Mouse (Mus musculus): ENCODE results near the gene Ighmbp2. TPM values are rescaled to one million over a fixed set of nuclear protein-coding genes. Genes with fewer than 3 reads are reported as not detected.

Ighmbp2 gene
- polyA plus RNA-seq, 1 experiment from 2014 or later = 11.9 TPM

DNA sequence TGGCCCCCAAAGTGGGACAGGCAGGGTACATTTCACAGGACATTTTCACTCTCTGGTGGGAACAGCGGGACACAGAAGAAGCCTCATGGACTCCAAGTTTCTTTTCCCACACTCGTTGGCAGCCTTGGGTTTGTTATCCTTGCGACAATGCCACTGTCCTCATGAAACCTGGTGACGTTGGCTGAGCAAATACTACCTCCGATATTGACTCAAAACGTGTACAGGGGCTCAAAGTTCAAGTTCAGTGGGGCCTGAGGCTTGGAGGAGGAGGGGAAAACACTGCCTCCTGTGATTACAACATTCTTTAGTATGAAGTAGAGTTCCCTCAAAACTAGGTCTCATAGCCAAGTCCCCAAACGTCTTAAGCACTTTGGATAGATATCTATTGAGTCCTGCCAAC is 37.3 kb upstream of the Ighmbp2 start:
- no peak for ATAC-seq
- H3K27me3 ChIP-seq = peaks cover 43% of the 10 kb centered on the region
- no peak overlapping the region for H3K27ac ChIP-seq
- no peak overlapping the region for H3K9ac ChIP-seq (replicated peaks)
- no peak overlapping the region for H3K4me2 ChIP-seq (replicated peaks)
- WGBS = 83% methylated on average over 7 of the region's 7 CpGs
- no peaks in the 10 kb centered on the region for H3K9me3 ChIP-seq
- H3K4me3 ChIP-seq (replicated peaks) = no peak overlapping the region
- H3K4me1 ChIP-seq (replicated peaks) = peaks cover 37% of the 10 kb centered on the region
- H3K36me3 ChIP-seq = no peaks in the 10 kb centered on the region

DNA sequence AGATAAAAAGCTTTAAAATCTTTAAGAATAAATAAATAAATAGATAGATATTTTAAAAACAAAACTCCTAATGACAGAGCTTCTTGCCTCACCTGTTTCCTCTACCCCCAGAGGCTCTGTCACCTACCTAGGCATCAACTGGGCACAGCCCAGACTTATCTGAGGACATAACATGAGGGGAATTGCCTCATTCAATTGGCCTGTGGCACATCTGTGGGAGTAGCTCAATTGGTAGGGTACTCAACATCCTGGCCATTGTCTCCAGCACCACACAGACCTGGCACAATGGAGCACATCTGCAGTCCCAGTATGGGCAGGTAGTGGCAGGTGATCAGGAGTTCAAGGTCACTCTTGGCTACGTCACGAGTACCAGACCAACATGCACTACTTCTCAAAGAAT is 36.5 kb upstream of the Ighmbp2 start:
- no peak overlapping the region for H3K27ac ChIP-seq

GRCm38 (mm10) chr19:3307175-3307949 is 24.5 kb upstream of the Ighmbp2 start:
- Histone ChIP-seq H3K27ac (no peak overlapping the region), H3K9me3 (no peaks in the 10 kb centered on the region), H3K4me2 (replicated peaks) (no peak overlapping the region), H3K27me3 (peaks cover 3% of the 10 kb centered on the region; the same call in 1 of the 2 replicates), H3K4me1 (replicated peaks) (no peaks in the 10 kb centered on the region), H3K36me3 (no peaks in the 10 kb centered on the region), H3K9ac (replicated peaks) (peak overlapping the region; percentile 4; the same call in 1 of the 2 replicates), H3K4me3 (replicated peaks) (no peak overlapping the region)
- WGBS = 53% methylated on average over 16 of the region's 16 CpGs
- ATAC-seq = peak; percentile 40; the same call in 1 of the 2 replicates

More for the DNA sequence above, 36.5 kb upstream of the Ighmbp2 start:
- Histone ChIP-seq H3K4me3 (replicated peaks) (no peak overlapping the region), H3K9ac (replicated peaks) (no peak overlapping the region), H3K36me3 (no peaks in the 10 kb centered on the region), H3K4me1 (replicated peaks) (peaks cover 29% of the 10 kb centered on the region), H3K9me3 (no peaks in the 10 kb centered on the region), H3K4me2 (replicated peaks) (no peak overlapping the region), H3K27me3 (peaks cover 43% of the 10 kb centered on the region)
- 89% methylated on average over 2 of the region's 2 CpGs for WGBS
- ATAC-seq = no peak

GRCm38 (mm10) chr19:3304017-3304416 is 21.2 kb upstream of the Ighmbp2 start:
- H3K27me3 ChIP-seq = peaks cover 3% of the 10 kb centered on the region; the same call in 1 of the 2 replicates
- no peak overlapping the region for H3K27ac ChIP-seq
- H3K4me2 ChIP-seq (replicated peaks) = no peak overlapping the region
- 66% methylated on average over 4 of the region's 4 CpGs for WGBS
- H3K4me1 ChIP-seq (replicated peaks) = no peaks in the 10 kb centered on the region
- H3K36me3 ChIP-seq = no peaks in the 10 kb centered on the region
- no peak for ATAC-seq
- H3K4me3 ChIP-seq (replicated peaks) = no peak overlapping the region
- no peaks in the 10 kb centered on the region for H3K9me3 ChIP-seq
- no peak overlapping the region for H3K9ac ChIP-seq (replicated peaks)

- no peak overlapping the region for H3K4me2 ChIP-seq (replicated peaks)
- 0 out of 2 replicates have a peak, but pooled peaks cover 5% of the 10 kb centered on the region for H3K36me3 ChIP-seq
- no peaks in the 10 kb centered on the region for H3K9me3 ChIP-seq
- WGBS = 89% methylated on average over 7 of the region's 7 CpGs
- no peak for ATAC-seq
- H3K27ac ChIP-seq = no peak overlapping the region
- H3K4me3 ChIP-seq (replicated peaks) = no peak overlapping the region
- no peak overlapping the region for H3K9ac ChIP-seq (replicated peaks)
- H3K27me3 ChIP-seq = no peaks in the 10 kb centered on the region
- H3K4me1 ChIP-seq (replicated peaks) = no peaks in the 10 kb centered on the region
These were observed 15.0 kb upstream of the Ighmbp2 start for GRCm38 (mm10) chr19:3297775-3298174.

GRCm38 (mm10) chr19:3297034-3297433 is 14.2 kb upstream of the Ighmbp2 start:
- Histone ChIP-seq H3K4me3 (replicated peaks) (no peak overlapping the region), H3K27me3 (no peaks in the 10 kb centered on the region), H3K9ac (replicated peaks) (no peak overlapping the region), H3K36me3 (0 out of 2 replicates have a peak, but pooled peaks cover 10% of the 10 kb centered on the region), H3K4me1 (replicated peaks) (no peaks in the 10 kb centered on the region), H3K4me2 (replicated peaks) (no peak overlapping the region), H3K9me3 (no peaks in the 10 kb centered on the region), H3K27ac (no peak overlapping the region)
- ATAC-seq = no peak

DNA sequence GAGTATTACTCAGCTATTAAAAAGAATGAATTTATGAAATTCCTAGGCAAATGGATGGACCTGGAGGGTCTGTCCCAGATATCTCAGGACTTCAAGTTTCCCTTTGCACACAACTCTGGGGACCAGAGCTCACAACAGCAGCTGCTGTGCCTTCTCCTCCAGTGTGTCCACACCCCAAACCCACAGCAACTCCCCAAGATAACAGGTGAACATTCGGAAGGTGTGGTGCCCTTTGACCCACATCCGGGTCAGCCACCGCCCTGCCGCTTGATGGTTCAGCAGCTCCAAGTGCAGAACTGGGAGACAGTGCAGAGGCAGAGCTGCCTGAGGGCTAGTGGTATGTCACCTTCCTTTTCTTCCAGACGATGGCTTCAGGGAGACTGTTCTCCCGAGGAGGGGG is 12.4 kb upstream of the Ighmbp2 start:
- WGBS = 91% methylated on average over 6 of the region's 6 CpGs
- H3K4me1 ChIP-seq (replicated peaks) = no peaks in the 10 kb centered on the region
- no peak overlapping the region for H3K4me2 ChIP-seq (replicated peaks)
- no peaks in the 10 kb centered on the region for H3K27me3 ChIP-seq
- H3K9ac ChIP-seq (replicated peaks) = no peak overlapping the region
- ATAC-seq = no peak
- H3K27ac ChIP-seq = no peak overlapping the region
- peaks cover 28% of the 10 kb centered on the region for H3K36me3 ChIP-seq
- no peaks in the 10 kb centered on the region for H3K9me3 ChIP-seq
- H3K4me3 ChIP-seq (replicated peaks) = no peak overlapping the region

- Histone ChIP-seq H3K27me3 (no peaks in the 10 kb centered on the region), H3K4me3 (replicated peaks) (no peak overlapping the region), H3K9me3 (no peaks in the 10 kb centered on the region), H3K9ac (replicated peaks) (no peak overlapping the region), H3K4me2 (replicated peaks) (no peak overlapping the region), H3K27ac (no peak overlapping the region), H3K4me1 (replicated peaks) (no peaks in the 10 kb centered on the region), H3K36me3 (peaks cover 45% of the 10 kb centered on the region)
- no peak for ATAC-seq
- WGBS = 87% methylated on average over 1 of the region's 1 CpGs
These were observed 10.2 kb upstream of the Ighmbp2 start for GRCm38 (mm10) chr19:3292993-3293392.

GRCm38 (mm10) chr19:3292028-3292427 is 9.2 kb upstream of the Ighmbp2 start:
- Histone ChIP-seq H3K27ac (no peak overlapping the region), H3K9ac (replicated peaks) (no peak overlapping the region), H3K4me3 (replicated peaks) (no peak overlapping the region), H3K27me3 (no peaks in the 10 kb centered on the region), H3K4me1 (replicated peaks) (no peaks in the 10 kb centered on the region), H3K4me2 (replicated peaks) (no peak overlapping the region), H3K36me3 (peaks cover 54% of the 10 kb centered on the region), H3K9me3 (no peaks in the 10 kb centered on the region)
- ATAC-seq = peak; percentile 88
- WGBS = 68% methylated on average over 2 of the region's 2 CpGs

- ATAC-seq = no peak
- no peak overlapping the region for H3K4me2 ChIP-seq (replicated peaks)
- H3K9me3 ChIP-seq = no peaks in the 10 kb centered on the region
- no peak overlapping the region for H3K4me3 ChIP-seq (replicated peaks)
- WGBS = 100% methylated on average over 1 of the region's 1 CpGs
- no peak overlapping the region for H3K9ac ChIP-seq (replicated peaks)
- peaks cover under 1% of the 10 kb centered on the region; the same call in 1 of the 2 replicates for H3K4me1 ChIP-seq (replicated peaks)
- peaks cover 76% of the 10 kb centered on the region for H3K36me3 ChIP-seq
- no peak overlapping the region for H3K27ac ChIP-seq
- no peaks in the 10 kb centered on the region for H3K27me3 ChIP-seq
These were observed 6.2 kb upstream of the Ighmbp2 start for GRCm38 (mm10) chr19:3289006-3289405.

DNA sequence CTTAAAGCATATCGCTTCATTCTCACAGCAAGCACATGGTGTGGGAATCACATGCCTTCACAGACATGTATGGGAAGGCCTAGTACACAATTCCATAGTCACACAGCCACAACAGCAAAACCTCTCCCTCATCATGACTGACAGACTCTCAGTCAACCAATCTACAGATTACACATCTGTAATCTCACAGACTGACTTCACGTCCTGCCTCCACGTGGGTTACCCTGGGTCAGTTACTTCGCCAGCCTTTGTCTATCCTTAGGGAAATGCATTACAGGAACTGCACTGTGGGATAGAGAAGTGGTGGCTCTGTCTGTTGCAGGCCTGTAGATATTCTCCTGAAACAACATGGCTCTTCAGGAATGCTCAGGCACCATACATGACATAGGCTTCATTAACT is 931 bp downstream of the Ighmbp2 start:
- H3K36me3 ChIP-seq = peaks cover 51% of the 10 kb centered on the region
- peak overlapping the region; percentile 75 for H3K4me2 ChIP-seq (replicated peaks)
- ATAC-seq = 0 out of 2 replicates have a peak, but pooled peaks have one; percentile 7
- WGBS = 82% methylated on average over 4 of the region's 4 CpGs
- H3K4me3 ChIP-seq (replicated peaks) = peak overlapping the region; percentile 79
- no peaks in the 10 kb centered on the region for H3K9me3 ChIP-seq
- H3K4me1 ChIP-seq (replicated peaks) = peaks cover 26% of the 10 kb centered on the region
- H3K27ac ChIP-seq = no peak overlapping the region
- H3K27me3 ChIP-seq = no peaks in the 10 kb centered on the region
- H3K9ac ChIP-seq (replicated peaks) = peak overlapping the region; percentile 81

DNA sequence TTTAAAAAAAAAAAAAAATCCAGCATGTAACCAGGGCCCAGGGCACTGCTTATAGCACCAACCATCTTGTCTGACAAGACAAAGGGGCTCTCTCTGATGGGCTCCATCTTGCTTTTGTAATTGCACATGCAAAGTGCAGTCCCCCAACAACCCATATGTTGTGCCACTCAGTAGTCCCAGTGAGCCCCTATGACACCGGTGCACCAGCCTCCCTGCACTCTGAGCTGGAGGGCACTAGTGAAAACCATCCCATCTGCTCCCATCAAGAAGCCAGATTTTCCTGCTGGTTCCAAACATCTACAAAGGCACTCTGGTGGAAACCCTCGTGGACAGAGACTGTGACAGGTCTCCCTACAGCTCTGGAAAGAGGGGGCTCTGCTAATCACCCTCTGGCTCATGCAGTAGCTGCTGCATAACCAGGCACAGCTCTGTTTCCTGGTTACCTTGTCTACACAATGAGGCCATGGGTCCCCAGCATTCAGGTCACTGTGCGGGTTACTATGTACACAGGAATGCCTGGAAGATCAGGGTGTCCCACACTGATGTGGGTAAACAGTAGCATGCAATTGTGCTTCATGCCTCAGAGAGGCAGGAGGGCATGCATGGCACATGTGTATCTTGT is 7.0 kb downstream of the Ighmbp2 start:
- Histone ChIP-seq H3K4me1 (replicated peaks) (peaks cover 3% of the 10 kb centered on the region; the same call in 1 of the 2 replicates), H3K4me3 (replicated peaks) (no peak overlapping the region), H3K9me3 (no peaks in the 10 kb centered on the region), H3K4me2 (replicated peaks) (no peak overlapping the region), H3K27me3 (no peaks in the 10 kb centered on the region), H3K9ac (replicated peaks) (no peak overlapping the region), H3K36me3 (peaks cover 92% of the 10 kb centered on the region), H3K27ac (no peak overlapping the region)
- 86% methylated on average over 3 of the region's 3 CpGs for WGBS
- ATAC-seq = no peak

Measured in midbrain, embryonic 13.5 days (tissue).